Mouse (Mus musculus): Measurements from ENCODE around the gene Col25a1. TPM values are rescaled to one million over a fixed set of nuclear protein-coding genes. Genes with fewer than 3 reads are reported as not detected.
A peak's percentile ranks its signal among the peaks of the same experiment; 100 is the strongest.

Col25a1 gene
- polyA plus RNA-seq, 1 experiment from 2014 or later, result 25.0 TPM

- Histone ChIP-seq H3K4me1 (peaks cover 6% of the 10 kb centered on the region; the same call in 1 of the 2 replicates), H3K4me3 (no peak overlapping the region), H3K4me2 (replicated peaks) (no peak overlapping the region), H3K27me3 (no peaks in the 10 kb centered on the region), H3K9ac (no peak overlapping the region), H3K9me3 (no peaks in the 10 kb centered on the region), H3K27ac (no peak overlapping the region), H3K36me3 (no peaks in the 10 kb centered on the region)
- WGBS, result 61% methylated on average over 3 of the region's 3 CpGs
- no peak for ATAC-seq (ENCODE audit: low FRiP score, low read depth)
Observed at GRCm38 (mm10) chr3:130332347-130332913, 201.1 kb downstream of the Col25a1 start.

- Histone ChIP-seq H3K4me2 (replicated peaks) (peak overlapping the region; percentile 46), H3K4me3 (peak overlapping the region; percentile 20; the same call in 1 of the 2 replicates), H3K9ac (no peak overlapping the region), H3K27me3 (no peaks in the 10 kb centered on the region), H3K9me3 (no peaks in the 10 kb centered on the region), H3K4me1 (peaks cover 12% of the 10 kb centered on the region), H3K36me3 (no peaks in the 10 kb centered on the region), H3K27ac (peak overlapping the region; percentile 59; the same call in 1 of the 2 replicates)
- WGBS, result 17% methylated on average over 13 of the region's 13 CpGs
- ATAC-seq (ENCODE audit: low FRiP score, low read depth), result peak; percentile 96
Observed at GRCm38 (mm10) chr3:130337857-130338256, 206.6 kb downstream of the Col25a1 start.

- H3K36me3 ChIP-seq, result no peaks in the 10 kb centered on the region
- no peaks in the 10 kb centered on the region for H3K27me3 ChIP-seq
- H3K9ac ChIP-seq, result no peak overlapping the region
- H3K4me3 ChIP-seq, result no peak overlapping the region
- WGBS, result 75% methylated on average over 3 of the region's 3 CpGs
- no peak overlapping the region for H3K4me2 ChIP-seq (replicated peaks)
- no peak for ATAC-seq (ENCODE audit: low FRiP score, low read depth)
- H3K27ac ChIP-seq, result no peak overlapping the region
- H3K9me3 ChIP-seq, result no peaks in the 10 kb centered on the region
- peaks cover 12% of the 10 kb centered on the region for H3K4me1 ChIP-seq
Observed at GRCm38 (mm10) chr3:130338371-130338770, 207.1 kb downstream of the Col25a1 start.

GRCm38 (mm10) chr3:130350161-130350560, 218.9 kb downstream of the Col25a1 start:
- H3K9ac ChIP-seq, result no peak overlapping the region
- H3K36me3 ChIP-seq, result no peaks in the 10 kb centered on the region
- H3K27me3 ChIP-seq, result no peaks in the 10 kb centered on the region
- H3K27ac ChIP-seq, result no peak overlapping the region
- peaks cover 31% of the 10 kb centered on the region for H3K4me1 ChIP-seq
- WGBS, result 54% methylated on average over 6 of the region's 6 CpGs
- no peak overlapping the region for H3K4me2 ChIP-seq (replicated peaks)
- H3K9me3 ChIP-seq, result no peaks in the 10 kb centered on the region
- ATAC-seq (ENCODE audit: low FRiP score, low read depth), result no peak
- H3K4me3 ChIP-seq, result no peak overlapping the region

- WGBS, result 59% methylated on average over 4 of the region's 4 CpGs
- Histone ChIP-seq H3K4me3 (no peak overlapping the region), H3K4me1 (peaks cover 22% of the 10 kb centered on the region), H3K9me3 (no peaks in the 10 kb centered on the region), H3K27me3 (no peaks in the 10 kb centered on the region), H3K4me2 (replicated peaks) (no peak overlapping the region), H3K36me3 (no peaks in the 10 kb centered on the region), H3K9ac (no peak overlapping the region), H3K27ac (no peak overlapping the region)
- no peak for ATAC-seq (ENCODE audit: low FRiP score, low read depth)
Observed at GRCm38 (mm10) chr3:130354399-130355039, 223.2 kb downstream of the Col25a1 start.

GRCm38 (mm10) chr3:130356575-130357173, 225.4 kb downstream of the Col25a1 start:
- WGBS, result 90% methylated on average over 15 of the region's 15 CpGs

GRCm38 (mm10) chr3:130360813-130361212, 229.5 kb downstream of the Col25a1 start:
- 75% methylated on average over 7 of the region's 7 CpGs for WGBS

More at GRCm38 (mm10) chr3:130356575-130357173, 225.4 kb downstream of the Col25a1 start:
- no peak overlapping the region for H3K27ac ChIP-seq
- no peak overlapping the region for H3K9ac ChIP-seq
- H3K9me3 ChIP-seq, result no peaks in the 10 kb centered on the region
- no peaks in the 10 kb centered on the region for H3K27me3 ChIP-seq
- no peak overlapping the region for H3K4me2 ChIP-seq (replicated peaks)
- no peak overlapping the region for H3K4me3 ChIP-seq
- H3K36me3 ChIP-seq, result no peaks in the 10 kb centered on the region
- no peak for ATAC-seq (ENCODE audit: low FRiP score, low read depth)
- H3K4me1 ChIP-seq, result peaks cover 24% of the 10 kb centered on the region

GRCm38 (mm10) chr3:130361922-130362321, 230.6 kb downstream of the Col25a1 start:
- 63% methylated on average over 1 of the region's 1 CpGs for WGBS
- ATAC-seq (ENCODE audit: low FRiP score, low read depth), result no peak
- H3K9ac ChIP-seq, result no peak overlapping the region
- no peak overlapping the region for H3K4me2 ChIP-seq (replicated peaks)
- H3K36me3 ChIP-seq, result no peaks in the 10 kb centered on the region
- no peaks in the 10 kb centered on the region for H3K9me3 ChIP-seq
- peaks cover 18% of the 10 kb centered on the region for H3K4me1 ChIP-seq
- no peaks in the 10 kb centered on the region for H3K27me3 ChIP-seq
- H3K4me3 ChIP-seq, result no peak overlapping the region
- H3K27ac ChIP-seq, result no peak overlapping the region

More at GRCm38 (mm10) chr3:130360813-130361212, 229.5 kb downstream of the Col25a1 start:
- Histone ChIP-seq H3K27me3 (no peaks in the 10 kb centered on the region), H3K4me1 (peaks cover 15% of the 10 kb centered on the region), H3K4me3 (no peak overlapping the region), H3K4me2 (replicated peaks) (no peak overlapping the region), H3K9me3 (no peaks in the 10 kb centered on the region), H3K9ac (no peak overlapping the region), H3K36me3 (no peaks in the 10 kb centered on the region), H3K27ac (no peak overlapping the region)
- no peak for ATAC-seq (ENCODE audit: low FRiP score, low read depth)

GRCm38 (mm10) chr3:130362797-130363367, 231.6 kb downstream of the Col25a1 start:
- Histone ChIP-seq H3K4me1 (peaks cover 27% of the 10 kb centered on the region), H3K9me3 (no peaks in the 10 kb centered on the region), H3K27me3 (no peaks in the 10 kb centered on the region), H3K27ac (no peak overlapping the region), H3K36me3 (no peaks in the 10 kb centered on the region), H3K9ac (no peak overlapping the region), H3K4me2 (replicated peaks) (no peak overlapping the region), H3K4me3 (no peak overlapping the region)
- no peak for ATAC-seq (ENCODE audit: low FRiP score, low read depth)
- 79% methylated on average over 7 of the region's 7 CpGs for WGBS

- Histone ChIP-seq H3K27me3 (no peaks in the 10 kb centered on the region), H3K27ac (no peak overlapping the region), H3K4me1 (peaks cover 34% of the 10 kb centered on the region), H3K4me2 (replicated peaks) (peak overlapping the region; percentile 34), H3K9me3 (no peaks in the 10 kb centered on the region), H3K4me3 (no peak overlapping the region), H3K36me3 (no peaks in the 10 kb centered on the region), H3K9ac (no peak overlapping the region)
- 23% methylated on average over 7 of the region's 8 CpGs for WGBS
- ATAC-seq (ENCODE audit: low FRiP score, low read depth), result no peak; the same call in 1 of the 2 replicates
Observed at GRCm38 (mm10) chr3:130366917-130367610, 235.8 kb downstream of the Col25a1 start.

- WGBS, result 93% methylated on average over 4 of the region's 4 CpGs
- Histone ChIP-seq H3K27me3 (no peaks in the 10 kb centered on the region), H3K4me1 (peaks cover 32% of the 10 kb centered on the region), H3K9ac (no peak overlapping the region), H3K9me3 (no peaks in the 10 kb centered on the region), H3K36me3 (no peaks in the 10 kb centered on the region), H3K4me2 (replicated peaks) (no peak overlapping the region), H3K27ac (no peak overlapping the region), H3K4me3 (no peak overlapping the region)
- no peak for ATAC-seq (ENCODE audit: low FRiP score, low read depth)
Observed at GRCm38 (mm10) chr3:130368352-130368751, 237.1 kb downstream of the Col25a1 start.

- no peak overlapping the region for H3K4me2 ChIP-seq (replicated peaks)
- H3K27ac ChIP-seq, result no peak overlapping the region
- H3K9ac ChIP-seq, result no peak overlapping the region
- peaks cover 34% of the 10 kb centered on the region for H3K4me1 ChIP-seq
- WGBS, result 87% methylated on average over 1 of the region's 1 CpGs
- H3K27me3 ChIP-seq, result no peaks in the 10 kb centered on the region
- no peak overlapping the region for H3K4me3 ChIP-seq
- no peaks in the 10 kb centered on the region for H3K9me3 ChIP-seq
- no peaks in the 10 kb centered on the region for H3K36me3 ChIP-seq
- ATAC-seq (ENCODE audit: low FRiP score, low read depth), result no peak
Observed at GRCm38 (mm10) chr3:130369113-130369512, 237.8 kb downstream of the Col25a1 start.
